Mouse (Mus musculus) embryonic stem cell, embryonic (primary cell): ENCODE results near the gene Ankrd1.

ENCODE experiments used
- CTCF ChIA-PET, 4 experiments: fragments of 300-600 bp in 2 of 4; fragments of 350-600 bp in 2 of 4; sonication (Branson Sonifier 250); formaldehyde crosslinking; loops; one replicate each; lab custom pipeline; 2022; ENCODE audit warnings: inconsistent platforms in 2 of 4; lab: Charles Lee
- POLR2A ChIA-PET, 4 experiments: fragments of 300-600 bp in 2 of 4; fragments of 350-600 bp in 2 of 4; sonication (Branson Sonifier 250); formaldehyde crosslinking; loops; one replicate each; lab custom pipeline; 2022; ENCODE audit warnings: antibody characterized with exemption in 4 of 4, inconsistent platforms in 1 of 4; lab: Charles Lee

Gene Ankrd1

GRCm38 (mm10) chr19:36062801-36063529, 56.9 kb downstream of the Ankrd1 start:
- POLR2A ChIA-PET: no interaction called here
- CTCF ChIA-PET: interaction anchor here in 1 of 4 experiments (0.5 kb wide), 1 partner anchor 61 kb away, joined by 5 read pairs; no protein-coding TSS in a partner anchor
